Mouse (Mus musculus): Measurements from ENCODE around the gene 2310061I04Rik.

Gene 2310061I04Rik

GRCm38 (mm10) chr17:35916297-35917142, 19.3 kb upstream of the 2310061I04Rik start, which contains the start of the genes Mrps18b and Ppp1r10:
Gene Mrps18b (minus strand): TSS chr17:35916389.
Gene Ppp1r10 (plus strand): TSS chr17:35916434.
- peak; percentile 98 to 100 for DNase-seq (ENCODE audit: low read depth in 2 of 2, low spot score in 2 of 2)

- no peak for DNase-seq (ENCODE audit: low read depth in 2 of 2, low spot score in 2 of 2)
These were observed 18.5 kb upstream of the 2310061I04Rik start for GRCm38 (mm10) chr17:35915538-35916296.

- DNase-seq (ENCODE audit: low read depth in 2 of 2, low spot score in 2 of 2), result no peak
These were observed 17.7 kb upstream of the 2310061I04Rik start for GRCm38 (mm10) chr17:35914975-35915374.

- DNase-seq (ENCODE audit: low read depth in 2 of 2, low spot score in 2 of 2), result peak; percentile 93 to 98
These were observed 12.7 kb upstream of the 2310061I04Rik start, which contains the start of gene Atat1 for GRCm38 (mm10) chr17:35909919-35910369. Gene Atat1 (minus strand): TSS chr17:35910075.

- DNase-seq (ENCODE audit: low read depth in 2 of 2, low spot score in 2 of 2), result no peak
These were observed 12.1 kb upstream of the 2310061I04Rik start for GRCm38 (mm10) chr17:35909186-35909918.

GRCm38 (mm10) chr17:35907609-35908008, 10.4 kb upstream of the 2310061I04Rik start:
- DNase-seq (ENCODE audit: low read depth in 2 of 2, low spot score in 2 of 2), result peak in 1 of 2 experiments; percentile 16

GRCm38 (mm10) chr17:35905587-35905986, 8.4 kb upstream of the 2310061I04Rik start:
- DNase-seq (ENCODE audit: low read depth in 2 of 2, low spot score in 2 of 2), result no peak

- DNase-seq (ENCODE audit: low read depth in 2 of 2, low spot score in 2 of 2), result no peak
These were observed 6.7 kb upstream of the 2310061I04Rik start for GRCm38 (mm10) chr17:35903992-35904355.

GRCm38 (mm10) chr17:35903343-35903991, 6.2 kb upstream of the 2310061I04Rik start:
- no peak for DNase-seq (ENCODE audit: low read depth in 2 of 2, low spot score in 2 of 2)

- no peak for DNase-seq (ENCODE audit: low read depth in 2 of 2, low spot score in 2 of 2)
These were observed 3.4 kb upstream of the 2310061I04Rik start for GRCm38 (mm10) chr17:35900636-35901035.

- DNase-seq (ENCODE audit: low read depth in 2 of 2, low spot score in 2 of 2), result no peak
These were observed 678 bp upstream of the 2310061I04Rik start for GRCm38 (mm10) chr17:35897644-35898573.

GRCm38 (mm10) chr17:35887725-35888124, 9.5 kb downstream of the 2310061I04Rik start:
- no peak for DNase-seq (ENCODE audit: low read depth in 2 of 2, low spot score in 2 of 2)

GRCm38 (mm10) chr17:35883777-35884176, 13.5 kb downstream of the 2310061I04Rik start:
- no peak for DNase-seq (ENCODE audit: low read depth in 2 of 2, low spot score in 2 of 2)

GRCm38 (mm10) chr17:35882924-35883323, 14.3 kb downstream of the 2310061I04Rik start:
- DNase-seq (ENCODE audit: low read depth in 2 of 2, low spot score in 2 of 2), result no peak

GRCm38 (mm10) chr17:35879245-35880057, 17.8 kb downstream of the 2310061I04Rik start, which contains the start of gene Dhx16:
Gene Dhx16 (plus strand): TSS chr17:35879819.
- DNase-seq (ENCODE audit: low read depth in 2 of 2, low spot score in 2 of 2), result peak; percentile 87 to 96

GRCm38 (mm10) chr17:35874721-35875120, 22.5 kb downstream of the 2310061I04Rik start:
- no peak for DNase-seq (ENCODE audit: low read depth in 2 of 2, low spot score in 2 of 2)

- DNase-seq (ENCODE audit: low read depth in 2 of 2, low spot score in 2 of 2), result peak; percentile 79 to 81
These were observed 23.3 kb downstream of the 2310061I04Rik start for GRCm38 (mm10) chr17:35873774-35874519.
